ENCODE assay signal across 15 mouse cellular contexts in the genomic region with DNA sequence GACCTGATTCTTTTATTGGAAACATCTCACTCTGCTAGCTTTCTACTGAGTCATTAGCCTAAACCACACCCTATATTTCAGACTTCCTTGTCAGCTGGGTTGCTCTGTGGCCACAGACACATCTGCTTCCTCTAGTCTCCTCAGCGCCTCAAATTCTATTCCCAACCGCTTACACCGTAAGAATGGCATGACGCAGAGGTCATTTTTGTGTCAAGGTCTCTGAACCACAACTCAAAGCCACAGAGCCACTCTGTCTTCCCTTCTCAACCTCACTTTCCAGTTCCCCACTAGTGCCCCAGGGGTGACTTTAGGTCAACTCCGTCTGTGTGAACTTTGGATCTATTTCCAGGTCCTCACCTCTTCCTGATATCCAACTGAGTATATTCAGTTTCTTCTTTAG. TPM values are rescaled to one million over a fixed set of nuclear protein-coding genes. Genes with fewer than 3 reads are reported as not detected.
DNase-seq lines count a peak whose midpoint lies in the region; ATAC-seq and TF ChIP-seq lines count a peak whose summit lies in the region.
"Had no signal": no experiment of that assay in that cellular context is flagged by ENCODE, and none has a peak within 500 bp of the region (broad histone marks: within the 10 kb centered on the region; RNA-seq: fewer than 3 reads in every experiment).

No protein-coding gene starts in this region.

- no peaks in the 10 kb centered on the region for H3K27me3 ChIP-seq in lung, embryonic 14.5 days (ENCODE audit: insufficient read depth, low read length)
- no peaks in the 10 kb centered on the region for H3K27me3 ChIP-seq in lung, postnatal 0 days (replicated peaks; ENCODE audit: insufficient read depth, low read length)
- no peaks in the 10 kb centered on the region for H3K27me3 ChIP-seq in liver, adult 2 months (ENCODE audit: control insufficient read depth, insufficient read depth, low read length)

- H3K4me3 ChIP-seq in lung, embryonic 14.5 days (ENCODE audit: low read depth, low read length): no peak overlapping the region
- no peak overlapping the region for H3K4me3 ChIP-seq in lung, postnatal 0 days (ENCODE audit: low read depth, low read length)
- no peak overlapping the region for H3K4me3 ChIP-seq in liver, adult 2 months (ENCODE audit: insufficient read depth, low read depth, low read length)
- H3K4me3 ChIP-seq: heart, embryonic 10.5 days; hindbrain, embryonic 12.5 days; layer of hippocampus, adult 2 months had no signal

- TF ChIP-seq POLR2A in liver, adult 2 months (IDR thresholded peaks at IDR 0.05; ENCODE audit: extremely low read depth, insufficient read depth, low read length): no peak

- ATAC-seq in lung, embryonic 14.5 days (ENCODE audit: insufficient read depth): 0 out of 2 replicates have a peak, but pooled peaks have one; percentile 29
- no peak for ATAC-seq in lung, postnatal 0 days
- ATAC-seq: intestine, postnatal 0 days; Patski had no signal

- H3K4me2 ChIP-seq in lung, embryonic 14.5 days: no peak overlapping the region
- H3K4me2 ChIP-seq in lung, postnatal 0 days (replicated peaks; ENCODE audit: low read depth, low read length): no peak overlapping the region
- H3K4me2 ChIP-seq: hindbrain, embryonic 12.5 days had no signal

- H3K9ac ChIP-seq in lung, embryonic 14.5 days: no peak overlapping the region
- no peak overlapping the region for H3K9ac ChIP-seq in lung, postnatal 0 days (replicated peaks; ENCODE audit: low read depth)
- no peak overlapping the region for H3K9ac ChIP-seq in liver, adult 2 months (ENCODE audit: low read depth, low read length)
- H3K9ac ChIP-seq: hindbrain, embryonic 12.5 days had no signal

- DNase-seq in lung, embryonic 14.5 days: peak; percentile 36
- DNase-seq in lung, postnatal 0 days (ENCODE audit: low spot score): no peak
- peak; percentile 6 for DNase-seq in adrenal gland, postnatal 10 days
- DNase-seq in liver, adult 2 months (ENCODE audit: extremely low read depth, low read depth, low spot score): peak; percentile 53
- DNase-seq in mesoderm, embryonic 11.5 days (ENCODE audit: low read depth, low spot score): peak; percentile 45
- no peak for DNase-seq in retina, postnatal 1 day
- no peak for DNase-seq in layer of hippocampus, adult 18-20 months (ENCODE audit: low spot score in 2 of 2)
- DNase-seq in left cerebral cortex, adult 11 months (ENCODE audit: low spot score): no peak
- DNase-seq: cerebellum, postnatal 14 days; lung, postnatal 10 days had no signal

- no peaks in the 10 kb centered on the region for H3K9me3 ChIP-seq in lung, embryonic 14.5 days (ENCODE audit: low read depth, low read length)
- H3K9me3 ChIP-seq in lung, postnatal 0 days (ENCODE audit: low read length): no peaks in the 10 kb centered on the region
- H3K9me3 ChIP-seq: heart, embryonic 10.5 days; hindbrain, embryonic 12.5 days had no signal

- no peak for TF ChIP-seq EP300 in lung, postnatal 0 days (IDR thresholded peaks at IDR 0.05)

- no peaks in the 10 kb centered on the region for H3K36me3 ChIP-seq in lung, embryonic 14.5 days (ENCODE audit: insufficient read depth)
- H3K36me3 ChIP-seq in lung, postnatal 0 days (ENCODE audit: insufficient read depth, low read length): no peaks in the 10 kb centered on the region
- H3K36me3 ChIP-seq in liver, adult 2 months (ENCODE audit: control insufficient read depth, insufficient read depth, low read length): no peaks in the 10 kb centered on the region
- H3K36me3 ChIP-seq: heart, embryonic 10.5 days; hindbrain, embryonic 12.5 days had no signal

- 0 out of 2 replicates have a peak, but pooled peaks cover 4% of the 10 kb centered on the region for H3K4me1 ChIP-seq in lung, embryonic 14.5 days (ENCODE audit: insufficient read depth)
- no peaks in the 10 kb centered on the region for H3K4me1 ChIP-seq in lung, postnatal 0 days (ENCODE audit: insufficient read depth, low read depth, low read length)
- peaks cover 3% of the 10 kb centered on the region for H3K4me1 ChIP-seq in liver, adult 2 months (ENCODE audit: control insufficient read depth, insufficient read depth, low read length)
- H3K4me1 ChIP-seq: heart, embryonic 10.5 days had no signal

- no peak for TF ChIP-seq CTCF in lung, embryonic 14.5 days (IDR thresholded peaks at IDR 0.05; ENCODE audit: low read depth)
- no peak for TF ChIP-seq CTCF in lung, postnatal 0 days (IDR thresholded peaks at IDR 0.05)
- TF ChIP-seq CTCF in liver, adult 2 months (IDR thresholded peaks at IDR 0.05; ENCODE audit: low read depth, low read length): no peak

- no peaks in the 10 kb centered on the region for H3K79me2 ChIP-seq in liver, adult 2 months (ENCODE audit: control insufficient read depth, insufficient read depth, low read length)

- 44% methylated on average over 5 of the region's 5 CpGs for WGBS in lung, embryonic 14.5 days
- 58% methylated on average over 5 of the region's 5 CpGs for WGBS in lung, postnatal 0 days
- 54% methylated on average over 5 of the region's 5 CpGs for WGBS in liver, adult 2 months

- no peak overlapping the region for H3K27ac ChIP-seq in lung, embryonic 14.5 days (ENCODE audit: low read depth)
- no peak overlapping the region for H3K27ac ChIP-seq in lung, postnatal 0 days (ENCODE audit: low read length)
- no peak overlapping the region for H3K27ac ChIP-seq in liver, adult 2 months (replicated peaks; ENCODE audit: insufficient read depth, low read depth, low read length)
- H3K27ac ChIP-seq: heart, embryonic 10.5 days; hindbrain, embryonic 12.5 days; layer of hippocampus, adult 2 months had no signal

RNA-seq across cellular contexts. Expression of gene 5730480H06Rik, which starts 3.7 kb away (rescaled TPM):
- 22.8 and 23.5 TPM in 2 replicates for polyA plus RNA-seq in lung, embryonic 14.5 days (2014; fragmentation: Nextera tagmentation; extraction: Ambion mirVana)
- 12.8 and 15.4 TPM in 2 replicates for polyA plus RNA-seq in lung, postnatal 0 days (2015; fragmentation: Nextera tagmentation; extraction: Ambion mirVana)
- total RNA-seq in adrenal gland, postnatal 10 days (2021): 10 to 100 TPM; 17.0 to 21.4 TPM
- total RNA-seq in liver, adult 2 months (2014; rRNA removed): 10.2 and 13.8 TPM in 2 replicates
- polyA plus RNA-seq in liver, adult 2 months (2012; rRNA removed): 2.0 and 2.8 TPM in 2 replicates
- 10 to 100 TPM; 17.4 to 18.3 TPM for total RNA-seq in layer of hippocampus, adult 18-20 months (2021)

Comparison
In these comparisons a context has a peak if more than half of its experiments do, and no peak if none do; other contexts are left out.
1. DNase-seq: peak in lung, embryonic 14.5 days (single experiment), adrenal gland, postnatal 10 days (single experiment), liver, adult 2 months (single experiment) and mesoderm, embryonic 11.5 days (single experiment); none in lung, postnatal 0 days (single experiment), retina, postnatal 1 day (single experiment), layer of hippocampus, adult 18-20 months (0 of 2) and left cerebral cortex, adult 11 months (single experiment).